Mouse (Mus musculus): ENCODE data around the gene Tmem14a.

- TF ChIP-seq POLR2A (IDR thresholded peaks at IDR 0.05; ENCODE audit: borderline replicate concordance, extremely low read depth, insufficient read depth, insufficient read length, poor library complexity, severe bottlenecking) = no peak
- TF ChIP-seq CTCF (IDR thresholded peaks at IDR 0.05; ENCODE audit: borderline replicate concordance, extremely low read depth, insufficient read depth, insufficient read length) = no peak
These were observed 48.4 kb downstream of the Tmem14a start for GRCm38 (mm10) chr1:21266766-21267165.

All from brain, embryonic 14.5 days (tissue).